Mouse (Mus musculus) megakaryocyte progenitor cell, adult 5-6 weeks (primary cell): Measurements from ENCODE around the gene Gpr162. TPM values are rescaled to one million over a fixed set of nuclear protein-coding genes. Genes with fewer than 3 reads are reported as not detected.
"Not testable (repeated sequence)": the region's sequence is repeated elsewhere in the genome, so short reads cannot be mapped to it uniquely, and the experiment has no call there.

Experiments used
- ATAC-seq: replicated peaks from 2 replicates; pipeline ENCODE4 v1.8.0; 2016; ENCODE audit warnings: mild to moderate bottlenecking, moderate TSS enrichment, inconsistent platforms; ENCODE audit not compliant: poor library complexity
- total RNA-seq, 2 experiments: library from RNA; stranded (forward) in 1 of 2; stranded (reverse) in 1 of 2; fragments of 157-497, 149-512 nt in 1 of 2; fragments of 200-1000 nt in 1 of 2; gene quantifications; 2 replicates each; pipeline versions ENCODE4 v1.2.3 to v1.2.4; 2015 to 2017

The Gpr162 gene
- total RNA-seq (2015) (not detected in 2 replicates), total RNA-seq (2017) (not detected in 2 replicates)

DNA sequence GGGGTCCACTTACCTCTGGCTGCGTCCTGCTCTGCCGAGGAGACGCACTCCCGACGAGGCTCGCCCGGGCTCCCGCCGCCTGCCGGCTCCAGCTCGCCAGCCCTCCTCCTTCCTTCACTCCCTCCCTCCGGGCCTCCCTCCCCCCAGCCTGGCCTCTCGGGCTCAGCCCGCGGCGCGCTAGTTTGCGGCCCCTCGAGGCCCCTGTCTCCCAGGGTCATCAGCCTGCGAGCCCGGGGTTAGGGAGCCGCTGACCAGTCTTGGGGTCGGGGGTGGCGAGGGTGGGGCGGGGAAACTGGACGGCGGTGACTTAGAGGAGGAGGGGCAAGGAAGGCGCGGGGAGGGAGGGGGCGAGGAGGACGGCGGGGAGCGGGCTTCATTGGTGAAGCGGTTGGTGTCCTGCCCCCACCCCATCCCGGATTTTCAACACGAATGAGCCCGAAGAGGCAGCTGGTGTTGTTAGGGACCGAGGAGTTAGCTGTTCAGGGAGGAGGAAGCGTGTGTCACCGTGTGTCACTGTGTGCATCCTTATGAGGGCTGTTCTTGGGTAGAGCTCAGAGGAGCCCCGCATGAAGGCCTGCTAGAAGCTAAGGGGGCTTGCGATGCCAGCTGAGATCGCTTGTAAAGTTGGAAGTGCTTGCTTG lies at the start of gene Gpr162:
Gene Gpr162 (minus strand): TSS at position 326 of the 641 bp plus-strand sequence.
- ATAC-seq, result peak; percentile 57

DNA sequence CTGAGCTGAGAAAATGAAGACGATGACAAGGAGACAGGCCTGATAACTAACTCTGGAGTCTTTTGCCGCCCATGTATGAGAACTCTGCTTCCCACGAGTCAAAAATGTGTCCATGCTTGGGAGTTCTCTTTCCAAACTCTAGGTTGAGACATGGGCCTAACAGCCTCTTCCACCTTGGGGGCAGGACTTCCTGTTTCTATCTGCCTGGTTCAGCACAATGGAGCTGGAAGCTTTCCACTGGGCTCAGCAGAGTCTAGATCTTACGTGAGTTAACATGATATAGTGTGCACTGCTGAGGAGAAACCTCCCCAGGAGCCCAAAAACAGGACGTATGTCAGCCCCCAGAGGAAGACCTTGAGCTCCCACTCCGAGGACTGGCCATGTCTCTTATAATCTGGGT lies 49.4 kb upstream of the Gpr162 start:
- peak; percentile 30 for ATAC-seq

DNA sequence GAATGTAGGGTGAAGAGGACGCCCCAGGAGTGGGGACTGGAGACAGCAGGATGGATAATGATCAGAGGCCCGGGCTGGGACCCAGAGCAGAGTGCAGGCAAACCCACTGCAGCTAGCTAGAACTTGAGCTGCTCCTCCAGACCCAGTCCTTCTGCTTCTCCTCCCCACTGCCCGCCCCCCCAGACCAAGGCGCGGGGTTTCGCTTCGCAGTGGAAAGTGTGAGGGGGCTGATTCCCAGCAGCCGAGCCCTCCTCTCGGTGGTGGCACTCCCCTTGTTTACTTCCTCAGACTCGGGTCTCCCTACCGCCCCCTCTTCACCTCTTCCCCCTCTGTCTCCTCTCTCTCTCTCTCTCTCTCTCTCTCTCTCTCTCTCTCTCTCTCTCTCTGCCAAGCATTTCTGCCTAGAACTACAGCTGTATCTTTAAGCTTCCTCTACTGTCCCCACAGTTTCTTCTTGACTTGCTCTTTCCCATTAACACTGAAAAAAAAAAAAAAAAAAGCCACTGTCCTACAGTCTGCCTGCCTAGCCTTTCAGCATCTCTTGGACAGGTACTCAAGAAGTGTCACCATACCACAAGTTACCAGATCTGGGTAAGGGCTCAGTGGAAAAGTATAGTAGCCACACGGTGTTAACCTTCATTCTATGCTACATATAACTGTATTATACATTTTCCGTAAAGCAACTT lies 47.9 kb upstream of the Gpr162 start, which contains the start of gene Lag3:
Gene Lag3 (minus strand): TSS at position 173 of the 686 bp plus-strand sequence.
- ATAC-seq, result peak; percentile 27; the same call in 1 of the 2 replicates

DNA sequence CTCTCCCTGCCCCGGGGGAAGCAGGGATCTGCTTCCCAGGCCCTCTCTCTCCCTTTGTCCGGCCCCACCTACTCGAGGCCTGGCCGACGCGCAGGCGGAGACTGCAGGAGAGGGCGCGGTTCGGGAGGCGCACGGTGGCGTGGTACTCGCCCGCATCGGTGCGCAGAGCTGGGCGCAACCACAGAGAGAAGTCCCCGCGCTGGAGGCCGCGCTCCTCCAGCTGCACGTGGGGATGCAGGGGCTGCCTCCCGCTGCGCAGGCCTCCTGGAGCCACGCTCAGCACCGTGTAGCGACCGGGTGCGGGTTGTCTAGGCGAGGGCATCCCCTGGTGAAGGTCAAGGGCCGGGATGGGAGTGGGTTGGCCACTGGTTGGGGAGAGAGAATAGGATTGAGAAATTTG lies 46.2 kb upstream of the Gpr162 start:
- ATAC-seq, result peak; percentile 45

DNA sequence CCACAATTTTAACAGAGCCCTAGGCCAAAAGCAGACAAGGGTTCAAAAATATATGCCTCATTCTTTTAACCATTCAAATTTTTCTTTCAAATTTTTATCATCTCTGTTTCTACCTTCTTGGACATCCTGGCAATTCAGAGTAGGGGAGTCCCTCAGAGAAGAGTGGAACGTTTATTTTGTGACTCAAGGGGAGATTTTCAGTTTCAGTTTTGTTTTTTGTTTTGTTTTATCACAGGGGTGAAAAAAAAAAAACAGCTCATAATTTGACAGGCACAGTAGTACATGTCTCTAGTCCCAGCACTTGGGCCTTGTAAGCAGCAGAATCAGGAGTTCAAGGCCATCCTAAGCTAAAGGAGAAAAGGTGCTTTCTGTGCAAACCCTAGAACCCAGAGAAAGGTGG lies 44.0 kb upstream of the Gpr162 start:
- no peak for ATAC-seq

DNA sequence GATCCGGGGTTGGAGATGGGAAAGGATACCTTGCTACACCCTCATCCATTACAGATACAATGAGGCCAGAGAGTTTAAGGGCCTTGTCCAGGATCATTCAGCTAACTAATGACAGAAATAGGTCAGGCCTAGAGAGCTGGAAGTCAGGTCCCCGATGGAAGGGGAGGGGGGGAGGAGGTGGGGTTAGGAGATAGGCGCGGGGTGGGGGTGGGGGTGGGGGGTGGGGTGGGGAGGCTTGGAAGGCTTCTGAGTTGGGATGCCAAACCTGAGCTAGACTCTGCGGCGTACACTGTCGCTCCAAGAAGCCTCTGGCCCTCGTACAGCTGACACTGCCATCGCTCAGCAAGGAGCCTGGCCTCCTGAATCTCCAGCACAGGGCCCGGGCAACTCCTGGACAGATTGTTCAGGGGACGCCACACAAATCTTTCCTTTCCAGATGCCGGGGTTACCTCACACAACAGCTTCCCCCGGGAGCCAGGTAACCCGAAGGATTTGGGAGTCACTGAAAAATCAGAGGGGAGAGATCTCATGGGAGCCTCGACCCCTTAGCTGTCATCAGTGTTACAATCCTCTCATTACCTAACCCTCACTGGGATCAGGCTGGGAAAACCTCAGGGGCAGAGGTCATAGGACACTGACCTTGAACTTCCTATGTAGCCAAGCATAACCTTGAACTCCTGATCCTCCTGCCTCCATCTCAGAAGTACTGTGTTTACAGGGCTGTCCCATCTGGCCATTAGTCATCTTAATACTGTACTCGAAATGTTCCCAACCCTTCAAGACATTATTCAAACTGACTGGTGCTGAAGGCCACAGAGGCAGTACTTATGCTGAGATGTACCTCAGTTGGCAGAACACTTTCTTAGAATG lies 41.4 kb upstream of the Gpr162 start:
- ATAC-seq, result no peak

DNA sequence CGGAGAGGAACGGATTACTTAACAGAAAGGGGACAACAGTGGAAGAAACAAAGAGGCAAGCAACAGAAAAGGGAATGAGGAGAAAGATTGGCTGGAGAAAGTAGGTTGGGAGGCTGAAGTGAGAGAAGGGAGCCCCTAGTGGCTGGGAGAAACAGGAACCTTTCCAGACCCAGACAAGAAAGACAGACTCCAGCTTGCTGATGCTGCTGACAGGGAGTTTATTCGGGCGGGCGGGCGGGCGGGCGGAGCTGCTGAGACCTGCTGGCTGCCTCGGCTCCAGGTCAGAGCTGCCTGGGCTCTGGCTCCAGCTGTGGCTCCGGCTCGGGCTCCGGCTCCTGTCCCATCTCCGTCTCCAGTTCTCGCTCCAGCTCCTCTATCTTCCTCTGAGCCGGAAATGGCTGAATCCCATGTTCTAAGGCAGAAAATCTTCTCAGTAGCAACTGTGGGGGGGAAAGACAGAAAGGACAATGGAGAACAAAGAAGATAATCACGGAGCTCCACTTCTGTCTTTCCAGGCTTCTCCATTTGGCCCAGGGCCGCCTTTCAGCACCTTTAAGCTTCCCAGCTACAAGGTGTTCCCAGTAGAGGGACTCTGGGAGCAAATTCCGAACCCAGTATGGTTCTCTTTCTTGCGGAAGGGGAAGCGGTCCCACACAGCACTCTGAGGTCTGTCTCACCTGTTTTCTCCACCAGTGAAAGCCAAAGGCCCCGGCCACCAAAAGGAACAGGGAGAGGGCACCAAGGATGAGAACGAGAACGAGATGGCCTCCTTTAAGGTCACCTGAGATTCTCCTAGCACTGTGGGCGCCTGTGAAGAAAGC lies 40.6 kb upstream of the Gpr162 start:
- ATAC-seq, result peak; percentile 78

DNA sequence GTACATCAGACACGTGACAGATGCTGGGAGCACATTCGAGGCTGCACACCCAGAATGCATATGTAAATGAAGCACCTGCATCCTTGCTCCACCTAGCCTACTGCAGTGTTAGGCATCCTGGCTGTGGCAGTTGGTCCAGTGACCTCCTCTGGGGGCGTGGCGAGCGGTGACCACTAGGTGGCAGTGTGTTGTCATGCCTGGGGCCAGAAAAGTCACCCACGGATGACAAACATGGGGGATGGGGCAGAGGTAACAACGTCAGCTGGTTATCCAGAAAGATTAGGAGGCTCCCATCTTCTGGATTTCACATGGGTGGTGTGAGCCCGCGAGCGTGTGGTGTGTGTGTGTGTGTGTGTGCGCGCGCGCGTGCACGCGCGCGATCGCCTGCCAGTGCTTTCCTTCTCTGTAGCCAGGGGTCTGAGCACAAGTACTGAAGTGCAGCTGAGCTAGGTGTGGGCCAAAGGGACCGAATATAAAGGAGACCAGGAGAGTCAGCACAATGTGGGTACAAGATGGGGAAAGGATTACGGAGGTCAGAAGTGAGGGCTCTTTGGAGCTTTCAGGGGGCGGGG lies 39.9 kb upstream of the Gpr162 start:
- ATAC-seq, result peak; percentile 93

DNA sequence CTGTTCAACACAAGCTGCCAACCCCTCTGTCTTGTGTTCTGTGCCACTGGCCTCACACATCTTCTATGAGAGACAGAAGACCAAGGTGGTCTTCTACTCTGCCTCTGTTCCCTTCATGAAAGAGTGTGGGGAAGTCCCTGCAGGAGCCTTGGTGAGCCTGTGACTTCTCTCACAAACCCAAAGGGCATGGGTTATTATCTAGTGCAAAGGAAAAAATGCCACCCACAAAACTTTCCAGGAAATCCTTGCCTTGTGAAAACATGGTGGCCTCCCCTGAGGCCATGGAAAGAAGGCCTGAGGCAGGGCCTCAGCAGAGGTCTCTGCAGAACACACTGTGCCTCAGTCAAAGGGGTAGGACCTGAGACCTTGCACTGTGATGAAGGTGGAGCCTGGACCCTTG lies 38.1 kb upstream of the Gpr162 start:
- no peak for ATAC-seq

DNA sequence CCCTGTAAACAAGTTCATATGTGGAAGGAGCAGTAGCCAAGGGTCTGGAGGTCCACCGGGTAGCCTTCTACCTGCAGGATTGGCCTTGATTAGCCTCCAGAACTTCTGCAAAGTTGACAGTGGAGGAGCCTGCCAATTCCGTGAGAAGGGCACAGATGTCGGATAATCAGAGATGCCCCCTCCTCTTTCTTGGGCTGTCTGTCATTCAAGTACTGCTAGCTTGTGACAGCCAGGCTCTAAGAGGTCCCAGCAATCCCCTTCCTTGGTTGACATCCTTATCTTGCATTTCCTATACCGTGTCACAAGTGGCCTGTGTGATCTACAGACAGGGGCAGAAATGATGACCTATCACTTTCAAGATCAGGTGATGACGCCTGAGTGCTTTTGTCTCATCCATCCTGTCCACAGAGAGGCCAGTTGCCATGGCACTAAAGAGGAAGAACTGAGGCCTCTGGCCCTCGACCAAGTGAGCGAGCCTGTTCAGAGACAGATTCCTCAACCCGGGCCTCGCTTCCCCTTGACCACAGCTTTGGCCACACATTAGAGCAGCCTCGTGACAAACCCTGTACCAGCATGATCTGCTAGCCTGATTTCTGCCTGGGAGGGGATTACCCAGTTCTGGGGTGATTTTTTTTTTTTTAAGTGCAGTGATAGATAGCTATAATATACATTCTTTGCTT lies 37.2 kb upstream of the Gpr162 start:
- peak; percentile 44 for ATAC-seq

DNA sequence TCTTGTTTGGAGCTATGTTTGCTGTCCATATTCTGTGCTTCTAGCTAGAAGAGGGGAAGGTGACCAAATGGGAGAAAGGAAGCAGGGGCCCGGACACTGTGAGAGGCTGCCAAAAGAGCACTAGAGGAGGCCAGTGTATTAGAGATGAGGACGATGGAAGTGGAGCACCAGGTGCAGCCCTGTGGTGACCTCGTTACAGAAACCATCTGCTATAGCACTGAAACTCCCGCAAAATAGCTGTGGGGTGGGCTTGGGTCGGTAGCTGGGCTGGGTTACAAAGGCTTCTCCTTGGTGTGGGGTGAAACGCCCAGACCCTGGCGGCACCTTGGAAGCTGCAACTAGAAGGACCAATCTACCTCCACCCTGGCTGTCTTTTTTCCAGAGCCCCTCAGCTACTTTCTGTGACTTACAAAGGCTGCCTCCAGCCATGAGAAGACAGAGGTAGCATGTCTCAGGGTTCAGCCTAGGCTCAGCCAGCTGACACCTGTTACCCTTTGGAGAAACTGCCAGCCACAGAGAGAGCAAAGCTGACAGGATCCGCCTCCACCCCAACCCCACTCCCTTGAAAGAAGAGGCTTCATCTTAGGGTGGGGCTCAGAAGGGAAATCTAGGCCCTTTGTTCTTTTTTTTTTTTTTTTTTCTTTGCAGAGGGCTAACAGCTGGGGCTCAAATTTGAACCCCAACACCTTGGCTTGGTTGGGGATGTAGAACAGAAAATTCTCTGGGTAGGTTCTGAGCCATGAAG lies 36.4 kb upstream of the Gpr162 start:
- no peak for ATAC-seq

DNA sequence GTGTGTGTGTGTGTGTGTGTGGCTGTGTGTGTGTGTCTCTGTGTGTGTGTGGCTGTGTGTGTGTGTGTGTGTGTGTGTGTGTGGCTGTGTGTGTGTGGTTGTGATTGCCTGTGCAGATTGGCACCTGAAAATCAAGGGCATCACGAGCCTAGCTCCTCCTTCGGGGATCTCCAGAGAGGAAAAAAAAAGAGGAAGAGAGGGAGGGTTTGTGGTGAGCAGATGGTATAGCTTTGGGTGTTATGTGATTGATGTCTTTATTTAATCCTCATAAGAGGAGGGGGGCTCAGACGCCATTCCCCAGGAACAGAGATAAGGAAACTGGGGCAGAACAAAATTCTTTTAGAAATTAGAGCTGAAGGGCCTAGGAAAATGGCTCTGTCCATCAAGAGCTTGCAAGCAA lies 34.6 kb upstream of the Gpr162 start:
- ATAC-seq, result peak; percentile 67

DNA sequence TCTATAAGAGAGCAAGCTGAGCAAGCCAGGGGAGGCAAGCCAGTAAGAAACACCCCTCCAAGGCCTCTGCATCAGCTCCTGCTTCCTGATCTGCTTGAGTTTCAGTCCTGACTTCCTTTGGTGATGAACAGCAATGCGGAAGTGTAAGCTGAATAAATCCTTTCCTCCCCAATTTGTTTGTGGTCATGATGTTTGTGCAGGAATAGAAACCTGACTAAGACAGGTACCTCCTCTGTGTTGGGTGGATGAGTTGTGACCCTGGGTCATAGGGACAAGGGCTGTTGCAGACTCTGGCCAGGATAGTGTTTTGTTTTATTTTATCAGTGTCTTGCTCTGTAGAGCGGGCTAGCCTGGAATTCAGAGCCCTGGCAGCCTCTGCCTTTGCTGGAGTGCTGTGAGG lies 30.3 kb upstream of the Gpr162 start:
- not testable (repeated sequence) for ATAC-seq

DNA sequence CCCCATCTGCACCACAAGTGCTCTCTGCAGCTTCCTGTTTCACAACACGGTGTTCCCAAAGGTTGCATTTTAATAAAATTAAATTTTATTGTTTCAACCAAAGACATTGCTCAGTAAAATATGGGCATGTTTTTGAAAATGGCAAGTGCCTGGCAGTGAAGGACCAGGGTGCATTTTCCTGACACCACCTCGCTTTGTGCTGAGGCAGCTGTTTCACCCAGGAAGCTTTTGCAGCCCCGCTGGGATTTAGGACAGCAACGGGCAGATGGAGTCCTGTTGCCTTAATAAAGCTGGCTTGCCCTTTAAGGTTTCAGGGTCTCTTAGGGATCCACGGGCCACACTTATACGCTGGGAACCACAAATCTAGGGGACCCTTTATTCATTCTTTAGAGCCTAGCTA lies 27.2 kb upstream of the Gpr162 start:
- ATAC-seq, result no peak

DNA sequence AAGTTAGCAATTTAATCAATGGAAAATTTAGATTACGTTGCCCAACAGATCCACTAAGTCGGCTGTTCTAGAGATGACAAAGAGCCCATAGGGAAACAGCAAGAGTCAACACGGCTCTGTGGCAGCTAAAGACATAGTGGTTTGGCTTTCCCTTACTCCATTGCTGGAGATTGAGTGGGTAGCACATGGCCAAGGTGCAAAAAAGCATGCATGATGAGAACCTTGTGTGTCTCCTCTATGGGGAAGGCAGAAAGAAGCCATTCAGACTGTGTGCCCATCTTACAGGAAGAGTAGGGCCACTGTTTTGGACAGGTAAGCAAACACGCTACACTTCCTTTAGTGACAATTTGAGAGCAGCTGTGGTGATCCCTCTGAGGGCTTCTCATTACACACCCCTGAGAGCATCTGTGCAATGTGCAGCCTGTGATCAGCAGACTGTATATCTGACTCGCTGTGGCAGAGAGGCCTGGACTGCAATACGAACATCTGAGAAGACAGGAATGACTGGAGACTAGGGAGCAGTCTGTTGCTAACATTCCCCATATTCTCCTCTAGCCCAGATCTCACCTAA lies 24.9 kb upstream of the Gpr162 start:
- no peak for ATAC-seq

DNA sequence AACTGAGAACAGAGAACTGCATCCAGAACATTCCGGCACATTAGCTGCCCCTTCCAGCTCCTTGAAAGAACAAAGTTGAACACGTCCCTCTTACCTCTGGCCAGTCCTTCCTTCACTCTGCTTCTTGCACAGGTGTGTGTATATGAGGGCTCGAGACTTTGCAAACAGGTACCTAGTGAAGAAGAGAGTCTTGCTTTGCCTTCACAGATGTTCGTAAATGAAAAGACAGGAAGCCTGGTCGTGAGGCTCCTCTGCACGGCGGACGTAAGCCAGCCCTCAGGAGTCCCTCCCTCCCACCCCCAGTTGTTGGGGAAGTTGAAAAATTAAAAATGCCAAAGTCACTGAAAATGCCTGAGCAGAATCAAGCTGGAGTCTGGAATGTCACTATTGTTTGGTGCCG lies 24.2 kb upstream of the Gpr162 start, which contains the start of gene Cd4:
Gene Cd4 (minus strand): TSS at position 236 of the 400 bp plus-strand sequence.
- no peak for ATAC-seq

DNA sequence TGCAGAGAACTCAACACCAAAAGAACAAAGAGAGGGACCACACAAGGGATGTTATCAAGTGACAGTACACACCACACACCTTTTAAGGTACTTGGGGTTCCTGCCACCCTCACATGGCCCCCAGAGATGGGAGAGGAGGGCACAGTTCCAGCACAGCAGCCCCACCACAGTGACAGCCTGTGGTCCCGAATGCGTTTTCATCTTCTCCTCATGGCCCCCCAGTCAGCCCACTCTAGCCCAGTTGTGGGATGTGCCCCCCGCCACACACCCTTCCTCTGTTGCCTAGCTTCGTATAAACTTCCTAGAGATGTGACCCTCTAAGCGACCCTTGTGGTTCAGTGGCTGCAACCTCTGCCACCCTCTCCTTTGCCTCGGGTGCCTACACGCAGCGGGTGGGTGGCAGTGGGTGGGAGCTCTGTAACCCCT lies 22.2 kb upstream of the Gpr162 start:
- ATAC-seq, result no peak

DNA sequence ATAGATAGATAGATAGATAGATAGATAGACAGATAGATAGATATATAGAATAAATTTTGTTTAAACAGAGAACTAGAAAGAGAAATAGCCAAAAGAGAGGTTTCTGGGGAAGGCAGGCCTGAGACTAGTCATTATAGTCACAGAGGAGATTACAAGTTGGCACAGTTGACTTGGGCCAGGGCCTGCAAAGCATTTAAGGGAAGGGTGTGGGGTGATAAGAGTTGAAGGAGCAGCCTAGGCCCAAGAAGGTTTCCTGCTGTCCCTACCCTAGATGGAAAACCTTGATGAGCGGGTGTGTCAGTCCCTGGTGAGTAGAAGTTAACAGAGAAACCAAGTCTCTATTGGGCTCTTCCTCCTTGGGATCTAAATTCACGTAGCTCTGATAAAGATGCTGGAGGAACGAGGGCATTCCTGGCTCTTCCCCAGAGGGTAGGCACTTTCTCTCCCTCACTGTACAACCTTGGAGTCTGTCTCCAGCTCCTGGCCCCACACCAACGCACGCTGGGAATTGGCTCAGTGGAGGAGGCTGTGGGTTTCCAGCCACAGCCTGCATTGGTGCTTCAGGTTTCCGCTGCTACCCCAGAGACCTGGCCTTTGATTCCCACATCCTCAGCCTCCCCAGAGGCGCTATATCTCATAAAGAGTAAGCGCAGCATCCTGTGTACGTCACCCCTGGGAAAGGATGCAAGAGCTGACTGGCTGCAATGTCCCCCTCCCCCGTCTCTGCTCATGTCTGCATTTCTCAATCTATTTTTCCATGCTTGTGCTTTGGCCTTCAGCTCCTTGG lies 21.1 kb upstream of the Gpr162 start:
- peak; percentile 65 for ATAC-seq
